15 mouse cellular contexts compared by ENCODE assay signal in genomic region chr4:55765780-55766179, GRCm38 (mm10).
"Had no signal": no experiment of that assay in that cellular context is flagged by ENCODE, and none has a peak within 500 bp of the region (broad histone marks: within the 10 kb centered on the region; RNA-seq: fewer than 3 reads in every experiment).

No protein-coding gene starts in this region.

- H3K9ac ChIP-seq: neural tube, embryonic 15.5 days; stomach, embryonic 15.5 days had no signal

- H3K27ac ChIP-seq: neural tube, embryonic 15.5 days; stomach, embryonic 15.5 days; stomach, postnatal 0 days had no signal

- H3K4me3 ChIP-seq: neural tube, embryonic 15.5 days; stomach, embryonic 15.5 days had no signal

- H3K36me3 ChIP-seq: neural tube, embryonic 15.5 days; stomach, embryonic 15.5 days had no signal

- DNase-seq: retina, postnatal 1 day; right cerebral cortex, adult 18-20 months; right cerebral cortex, postnatal 14 days; right cerebral cortex, postnatal 25 days; right cerebral cortex, postnatal 4 days; spleen, adult 18-20 months; thymus, adult 18-20 months; thymus, adult 2 months; thymus, postnatal 14 days; thymus, postnatal 25 days; thymus, postnatal 36 days; thymus, postnatal 4 days had no signal

- H3K9me3 ChIP-seq: neural tube, embryonic 15.5 days; stomach, embryonic 15.5 days had no signal

- H3K27me3 ChIP-seq: neural tube, embryonic 15.5 days; stomach, embryonic 15.5 days had no signal

- H3K4me1 ChIP-seq: neural tube, embryonic 15.5 days; stomach, embryonic 15.5 days had no signal

- H3K4me2 ChIP-seq: neural tube, embryonic 15.5 days; stomach, embryonic 15.5 days had no signal
